Mouse (Mus musculus) lung, postnatal 0 days (tissue): Measurements from ENCODE around the gene Frmd6.

Experiments
- CTCF ChIP-seq: IDR thresholded peaks from 2 replicates; pipeline ENCODE4 v1.5.1; 2016; ENCODE audit warnings: antibody characterized with exemption, mild to moderate bottlenecking
- EP300 ChIP-seq: IDR thresholded peaks from 2 replicates; pipeline ENCODE4 v1.6.1; 2016; ENCODE audit warnings: antibody characterized with exemption, mild to moderate bottlenecking, control low read depth

GRCm38 (mm10) chr12:70826318-70827072 is 1.2 kb downstream of the Frmd6 start:
- TF ChIP-seq CTCF (no peak), EP300 (no peak; the same call in 1 of the 2 replicates)
